Mouse (Mus musculus): ENCODE data around the gene Ankrd42. TPM values are rescaled to one million over a fixed set of nuclear protein-coding genes. Genes with fewer than 3 reads are reported as not detected.

Gene Ankrd42
- polyA plus RNA-seq, 1 experiment from 2014 or later = 12.9 TPM

DNA sequence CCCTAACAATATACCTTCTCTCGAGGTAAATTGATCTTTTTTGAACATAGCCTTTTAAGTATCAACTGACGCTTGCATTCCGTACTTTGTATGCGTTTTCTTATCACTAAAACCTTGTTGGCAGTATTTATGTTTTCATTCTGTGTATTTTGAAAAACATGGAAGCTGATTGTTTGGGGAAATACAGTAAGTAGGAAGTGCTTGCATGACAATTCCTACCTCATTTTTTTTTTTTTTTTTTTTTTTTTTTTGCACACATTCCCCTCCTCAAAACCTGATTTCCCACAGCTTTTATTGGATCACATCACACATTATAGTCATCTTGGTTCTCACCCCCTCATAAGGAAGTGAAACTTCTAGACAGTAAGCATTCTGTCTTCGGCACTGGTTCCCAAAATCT, 1.1 kb upstream of the Ankrd42 start:
- Histone ChIP-seq H3K36me3 (peaks cover 9% of the 10 kb centered on the region; the same call in 1 of the 2 replicates), H3K27ac (replicated peaks) (no peak overlapping the region), H3K27me3 (no peaks in the 10 kb centered on the region), H3K4me3 (replicated peaks) (peak overlapping the region; percentile 91), H3K4me2 (replicated peaks) (peak overlapping the region; percentile 92), H3K9me3 (replicated peaks) (no peaks in the 10 kb centered on the region), H3K4me1 (peaks cover 15% of the 10 kb centered on the region), H3K9ac (no peak overlapping the region)
- 82% methylated on average over 5 of the region's 5 CpGs for WGBS
- ATAC-seq (ENCODE audit: insufficient number of reproducible peaks, low FRiP score, low TSS enrichment, low read depth) = no peak

DNA sequence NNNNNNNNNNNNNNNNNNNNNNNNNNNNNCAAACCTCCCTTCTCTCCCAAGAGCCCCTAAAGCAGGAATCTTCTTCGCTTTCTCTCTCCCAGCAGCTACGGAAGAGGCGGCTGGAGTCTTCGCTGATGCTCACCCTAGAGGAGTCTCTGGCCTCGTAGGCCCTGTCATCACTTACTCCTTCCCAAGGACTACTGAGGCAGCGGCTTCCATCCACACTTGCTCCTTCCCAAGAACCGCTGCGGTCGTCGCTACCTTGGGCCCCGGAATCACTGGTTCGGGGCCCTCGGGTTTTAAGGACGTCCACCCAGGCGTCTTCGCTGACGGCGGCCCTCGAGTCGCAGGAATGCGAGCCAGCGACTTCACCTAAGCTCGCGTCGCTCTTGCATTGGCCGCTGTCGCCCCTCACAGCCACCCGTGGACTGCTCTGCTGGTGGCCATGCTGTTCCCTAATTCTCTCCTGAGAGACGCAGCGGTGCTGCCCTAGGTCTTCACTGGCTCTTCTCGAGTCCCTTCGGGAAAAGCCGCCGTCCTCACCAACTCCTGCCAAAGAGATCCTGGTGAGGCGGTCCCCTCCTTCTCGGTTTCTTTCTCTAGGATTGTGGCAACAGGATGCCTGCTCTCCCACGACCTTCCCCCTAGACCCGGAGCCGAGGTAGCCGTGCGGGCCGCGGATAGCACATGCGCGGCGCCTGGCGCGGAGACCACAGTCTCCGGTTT, 489 bp downstream of the Ankrd42 start:
- Histone ChIP-seq H3K4me2 (replicated peaks) (peak overlapping the region; percentile 92), H3K4me3 (replicated peaks) (peak overlapping the region; percentile 91), H3K27me3 (no peaks in the 10 kb centered on the region), H3K27ac (replicated peaks) (peak overlapping the region; percentile 82), H3K36me3 (no peaks in the 10 kb centered on the region), H3K9ac (peak overlapping the region; percentile 88), H3K9me3 (replicated peaks) (no peaks in the 10 kb centered on the region), H3K4me1 (peaks cover 15% of the 10 kb centered on the region)
- 2% methylated on average over 49 of the region's 49 CpGs for WGBS
- ATAC-seq (ENCODE audit: insufficient number of reproducible peaks, low FRiP score, low TSS enrichment, low read depth) = peak; percentile 66

DNA sequence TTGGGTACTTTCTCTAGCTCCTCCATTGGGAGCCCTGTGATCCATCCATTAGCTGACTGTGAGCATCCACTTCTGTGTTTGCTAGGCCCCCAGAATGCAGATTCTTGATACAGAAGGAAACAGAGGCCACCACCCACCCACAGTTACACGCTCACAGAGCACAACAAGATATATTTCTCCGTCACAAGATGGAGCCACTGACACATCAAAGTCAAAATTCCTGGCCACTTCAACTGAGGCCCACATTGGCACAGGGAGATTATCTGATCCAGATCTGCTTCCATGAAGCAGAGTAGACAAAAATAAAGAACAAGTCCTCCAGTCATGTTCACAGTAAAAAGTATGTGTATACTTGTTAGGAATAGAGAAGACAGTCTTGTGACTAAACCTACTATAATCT, 6.8 kb downstream of the Ankrd42 start:
- Histone ChIP-seq H3K4me2 (replicated peaks) (no peak overlapping the region), H3K4me1 (no peaks in the 10 kb centered on the region), H3K9ac (no peak overlapping the region), H3K36me3 (no peaks in the 10 kb centered on the region), H3K9me3 (replicated peaks) (no peaks in the 10 kb centered on the region), H3K27me3 (no peaks in the 10 kb centered on the region), H3K27ac (replicated peaks) (no peak overlapping the region), H3K4me3 (replicated peaks) (no peak overlapping the region)
- no peak for ATAC-seq (ENCODE audit: insufficient number of reproducible peaks, low FRiP score, low TSS enrichment, low read depth)
- WGBS = 36% methylated on average over 2 of the region's 2 CpGs

DNA sequence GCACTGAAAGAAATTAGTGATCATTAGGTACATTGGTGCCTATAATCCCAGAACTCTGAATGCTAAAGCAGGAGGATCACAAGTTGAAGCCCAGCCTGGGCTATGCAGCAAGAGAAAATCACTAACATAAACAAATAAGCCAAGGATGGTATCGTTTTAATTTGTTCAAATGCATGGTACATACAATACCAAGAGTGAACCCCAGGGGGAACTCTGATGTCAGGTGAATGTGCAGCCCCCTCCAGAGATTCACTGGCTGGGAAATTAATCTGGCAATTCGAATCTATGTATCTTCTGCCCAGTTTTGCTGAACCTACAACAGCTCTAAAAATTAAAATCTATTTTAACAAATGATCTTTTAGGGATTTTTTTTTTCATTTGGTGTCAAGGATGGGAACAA, 12.5 kb downstream of the Ankrd42 start:
- no peak for ATAC-seq (ENCODE audit: insufficient number of reproducible peaks, low FRiP score, low TSS enrichment, low read depth)
- 50% methylated on average over 2 of the region's 2 CpGs for WGBS
- H3K9ac ChIP-seq = no peak overlapping the region
- no peak overlapping the region for H3K4me2 ChIP-seq (replicated peaks)
- no peaks in the 10 kb centered on the region for H3K4me1 ChIP-seq
- H3K27ac ChIP-seq (replicated peaks) = no peak overlapping the region
- no peaks in the 10 kb centered on the region for H3K9me3 ChIP-seq (replicated peaks)
- H3K4me3 ChIP-seq (replicated peaks) = no peak overlapping the region
- no peaks in the 10 kb centered on the region for H3K36me3 ChIP-seq
- H3K27me3 ChIP-seq = no peaks in the 10 kb centered on the region

DNA sequence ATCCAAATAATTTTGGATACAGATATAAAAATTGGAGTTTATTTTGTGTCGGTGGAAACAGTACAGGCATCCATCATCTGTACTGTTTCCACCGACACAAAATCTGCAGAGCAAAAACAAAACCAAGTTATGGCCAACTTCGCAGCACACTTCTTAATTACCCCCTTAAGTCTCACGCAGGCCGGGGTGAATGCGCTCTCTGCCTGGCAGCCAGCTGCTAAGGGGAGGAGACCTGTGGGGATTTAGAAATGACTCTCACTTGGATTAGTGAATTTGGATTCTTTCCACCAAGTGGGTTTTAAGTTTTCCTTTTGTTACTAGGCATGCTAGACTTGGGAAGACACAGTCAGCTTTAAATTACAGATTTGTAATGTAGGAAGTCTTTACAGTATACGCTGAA, 26.1 kb downstream of the Ankrd42 start:
- H3K4me3 ChIP-seq (replicated peaks) = no peak overlapping the region
- no peaks in the 10 kb centered on the region for H3K27me3 ChIP-seq
- H3K4me2 ChIP-seq (replicated peaks) = no peak overlapping the region
- no peak for ATAC-seq (ENCODE audit: insufficient number of reproducible peaks, low FRiP score, low TSS enrichment, low read depth)
- 0 out of 2 replicates have a peak, but pooled peaks cover 3% of the 10 kb centered on the region for H3K36me3 ChIP-seq
- H3K9ac ChIP-seq = no peak overlapping the region
- H3K27ac ChIP-seq (replicated peaks) = no peak overlapping the region
- no peaks in the 10 kb centered on the region for H3K4me1 ChIP-seq
- 48% methylated on average over 7 of the region's 7 CpGs for WGBS
- H3K9me3 ChIP-seq (replicated peaks) = no peaks in the 10 kb centered on the region

DNA sequence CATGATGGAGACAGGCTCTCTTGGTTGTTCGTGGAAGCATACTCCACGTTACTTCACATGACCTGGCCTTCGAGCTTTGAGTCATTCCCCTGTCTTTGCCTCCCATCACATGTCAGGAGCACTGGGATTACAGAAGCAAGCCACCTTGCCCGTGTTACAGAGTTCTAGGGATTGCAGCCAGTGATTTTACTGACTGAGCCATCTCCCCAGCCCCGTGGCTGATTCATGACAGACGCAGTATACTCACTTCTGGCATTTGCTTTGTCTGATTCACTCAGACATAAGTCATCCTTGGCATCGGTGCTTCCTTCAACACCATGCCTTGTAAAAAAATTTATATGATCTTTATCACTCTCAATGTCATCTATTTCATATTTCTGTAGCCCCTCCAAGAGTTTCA, 32.0 kb downstream of the Ankrd42 start:
- no peaks in the 10 kb centered on the region for H3K27me3 ChIP-seq

DNA sequence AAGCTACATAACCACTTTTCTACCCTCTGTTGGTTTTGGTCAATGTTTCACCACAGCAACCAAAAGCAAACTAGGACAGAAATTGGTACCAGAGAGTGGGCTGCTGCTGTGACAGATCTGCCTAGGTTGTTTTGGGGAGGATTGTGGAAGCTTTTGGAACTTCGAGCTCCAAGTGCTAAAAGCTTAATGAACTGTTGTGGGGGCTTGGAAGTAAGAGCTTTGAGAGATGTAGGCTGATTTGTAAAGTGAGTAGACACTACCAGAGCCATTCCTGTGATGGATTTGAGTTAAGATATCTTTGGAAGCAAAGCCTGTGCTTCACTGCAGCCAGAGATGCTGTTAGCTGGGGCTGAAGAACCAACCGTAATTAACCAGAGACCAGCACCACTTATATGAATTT, 46.1 kb downstream of the Ankrd42 start:
- no peak for ATAC-seq (ENCODE audit: insufficient number of reproducible peaks, low FRiP score, low TSS enrichment, low read depth)

More for the DNA sequence above, 32.0 kb downstream of the Ankrd42 start:
- no peak overlapping the region for H3K4me3 ChIP-seq (replicated peaks)
- no peak overlapping the region for H3K27ac ChIP-seq (replicated peaks)
- no peaks in the 10 kb centered on the region for H3K4me1 ChIP-seq
- peaks cover 11% of the 10 kb centered on the region; the same call in 1 of the 2 replicates for H3K36me3 ChIP-seq
- no peak for ATAC-seq (ENCODE audit: insufficient number of reproducible peaks, low FRiP score, low TSS enrichment, low read depth)
- no peak overlapping the region for H3K9ac ChIP-seq
- H3K4me2 ChIP-seq (replicated peaks) = no peak overlapping the region
- no peaks in the 10 kb centered on the region for H3K9me3 ChIP-seq (replicated peaks)
- 89% methylated on average over 7 of the region's 7 CpGs for WGBS

DNA sequence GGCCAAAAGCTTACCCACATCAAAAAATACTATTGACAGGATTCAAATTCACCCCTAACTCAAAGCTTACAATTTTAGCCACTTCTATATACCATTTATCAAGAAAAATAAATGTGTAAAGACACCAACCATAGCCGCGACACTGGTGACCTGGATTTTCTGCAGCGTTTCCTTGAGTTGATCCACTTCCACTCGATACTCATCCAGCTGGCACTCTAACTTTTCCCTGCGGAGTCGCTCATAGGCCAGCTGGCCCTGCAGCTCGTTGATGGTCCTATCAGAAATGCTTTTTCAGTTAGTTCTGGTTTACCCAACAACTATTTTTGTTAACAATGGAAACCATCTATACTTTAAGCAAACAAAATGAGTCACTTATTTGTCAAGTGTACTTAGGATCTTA, 47.0 kb downstream of the Ankrd42 start:
- H3K4me1 ChIP-seq = no peaks in the 10 kb centered on the region
- H3K27ac ChIP-seq (replicated peaks) = no peak overlapping the region
- H3K4me3 ChIP-seq (replicated peaks) = no peak overlapping the region
- H3K27me3 ChIP-seq = no peaks in the 10 kb centered on the region
- H3K9me3 ChIP-seq (replicated peaks) = no peaks in the 10 kb centered on the region
- no peak overlapping the region for H3K9ac ChIP-seq
- WGBS = 73% methylated on average over 7 of the region's 7 CpGs
- ATAC-seq (ENCODE audit: insufficient number of reproducible peaks, low FRiP score, low TSS enrichment, low read depth) = no peak
- no peaks in the 10 kb centered on the region for H3K36me3 ChIP-seq
- no peak overlapping the region for H3K4me2 ChIP-seq (replicated peaks)

More for the DNA sequence above, 46.1 kb downstream of the Ankrd42 start:
- no peaks in the 10 kb centered on the region for H3K27me3 ChIP-seq
- H3K9me3 ChIP-seq (replicated peaks) = no peaks in the 10 kb centered on the region
- no peaks in the 10 kb centered on the region for H3K36me3 ChIP-seq
- H3K9ac ChIP-seq = no peak overlapping the region
- no peak overlapping the region for H3K4me3 ChIP-seq (replicated peaks)
- H3K4me2 ChIP-seq (replicated peaks) = no peak overlapping the region
- H3K27ac ChIP-seq (replicated peaks) = no peak overlapping the region
- WGBS = 78% methylated on average over 2 of the region's 2 CpGs
- no peaks in the 10 kb centered on the region for H3K4me1 ChIP-seq

DNA sequence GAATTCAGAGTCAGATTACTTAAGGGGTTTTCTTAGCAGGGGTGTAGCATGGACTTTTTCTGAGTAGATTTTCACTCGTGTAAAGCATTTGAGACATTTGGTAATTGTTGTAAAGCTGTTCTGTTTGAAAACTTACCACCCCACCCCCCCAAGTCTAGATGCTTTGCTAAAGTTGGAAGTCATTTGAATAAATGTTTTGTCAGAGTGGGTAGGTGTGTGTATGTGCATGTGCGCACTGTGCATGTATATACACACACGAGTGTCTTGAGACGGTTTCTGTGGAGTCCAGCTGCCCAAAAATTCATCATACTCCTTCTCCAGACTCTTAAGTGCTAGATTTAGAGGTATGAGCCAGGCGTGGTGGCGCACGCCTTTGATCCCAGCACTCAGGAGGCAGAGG, 53.4 kb downstream of the Ankrd42 start:
- Histone ChIP-seq H3K27me3 (no peaks in the 10 kb centered on the region), H3K36me3 (peaks cover 21% of the 10 kb centered on the region), H3K4me1 (no peaks in the 10 kb centered on the region), H3K4me3 (replicated peaks) (no peak overlapping the region), H3K9me3 (replicated peaks) (no peaks in the 10 kb centered on the region), H3K4me2 (replicated peaks) (no peak overlapping the region), H3K9ac (no peak overlapping the region), H3K27ac (replicated peaks) (no peak overlapping the region)
- WGBS = 87% methylated on average over 7 of the region's 7 CpGs
- ATAC-seq (ENCODE audit: insufficient number of reproducible peaks, low FRiP score, low TSS enrichment, low read depth) = no peak

DNA sequence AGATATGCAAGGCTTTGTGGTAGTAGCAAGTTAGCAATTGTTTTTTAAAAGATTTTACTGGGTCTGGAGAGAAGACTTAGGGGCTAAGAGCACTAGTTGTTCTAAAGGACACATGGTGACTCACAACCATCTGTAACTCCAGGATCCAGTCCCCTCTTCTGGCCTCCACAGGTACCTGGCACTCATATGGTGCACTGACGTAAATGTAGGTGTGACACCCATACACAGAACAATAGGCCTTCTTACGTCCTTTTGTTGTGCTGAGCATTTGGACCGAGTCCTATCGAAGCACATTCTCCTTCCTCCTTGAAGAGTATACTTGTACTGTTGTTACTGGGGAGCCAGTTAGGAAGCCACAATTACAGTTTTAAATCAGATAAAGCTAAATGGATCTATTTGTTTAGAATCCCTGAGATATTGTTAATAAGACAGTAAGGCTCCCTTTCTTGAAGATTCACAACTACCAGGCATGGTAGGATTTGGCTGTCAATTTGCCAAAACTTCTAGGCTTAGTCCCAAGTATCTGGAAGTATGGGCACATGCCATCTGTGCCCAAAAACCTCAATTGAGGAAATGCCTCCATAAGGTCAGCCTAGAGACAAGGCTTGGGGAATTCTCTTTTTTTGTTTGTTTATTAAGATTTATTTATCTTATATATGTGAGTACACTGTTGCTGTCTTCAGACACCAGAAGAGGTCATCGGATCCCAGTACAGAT, 56.3 kb downstream of the Ankrd42 start:
- peaks cover 31% of the 10 kb centered on the region for H3K36me3 ChIP-seq
- ATAC-seq (ENCODE audit: insufficient number of reproducible peaks, low FRiP score, low TSS enrichment, low read depth) = no peak
- H3K4me1 ChIP-seq = no peaks in the 10 kb centered on the region
- WGBS = 91% methylated on average over 5 of the region's 5 CpGs
- H3K4me3 ChIP-seq (replicated peaks) = no peak overlapping the region
- H3K4me2 ChIP-seq (replicated peaks) = no peak overlapping the region
- no peak overlapping the region for H3K9ac ChIP-seq
- no peaks in the 10 kb centered on the region for H3K27me3 ChIP-seq
- no peak overlapping the region for H3K27ac ChIP-seq (replicated peaks)
- no peaks in the 10 kb centered on the region for H3K9me3 ChIP-seq (replicated peaks)

DNA sequence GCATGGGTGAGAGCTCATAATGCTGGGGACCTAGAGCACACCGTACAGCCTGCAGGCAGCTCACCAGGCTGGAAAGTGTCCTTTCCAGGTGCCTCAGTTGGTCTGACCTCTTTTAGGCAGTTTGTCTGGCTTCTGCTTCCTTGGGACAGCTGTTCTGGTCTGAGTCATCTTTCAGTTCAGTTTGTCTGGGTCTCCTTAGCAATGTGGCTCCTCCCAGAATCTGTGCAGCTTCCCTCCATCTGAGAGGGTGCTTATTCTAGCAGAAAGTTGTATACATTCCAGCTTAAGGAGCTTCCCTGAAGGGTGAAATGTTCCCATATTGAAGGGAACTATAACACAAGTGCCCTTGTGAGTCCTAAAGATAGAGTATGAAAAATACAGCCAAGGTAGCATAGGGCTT, 70.2 kb downstream of the Ankrd42 start:
- H3K4me2 ChIP-seq (replicated peaks) = no peak overlapping the region

More for the DNA sequence above, 70.2 kb downstream of the Ankrd42 start:
- no peaks in the 10 kb centered on the region for H3K27me3 ChIP-seq
- H3K4me3 ChIP-seq (replicated peaks) = no peak overlapping the region
- H3K4me1 ChIP-seq = 0 out of 2 replicates have a peak, but pooled peaks cover 5% of the 10 kb centered on the region
- no peaks in the 10 kb centered on the region for H3K9me3 ChIP-seq (replicated peaks)
- no peak overlapping the region for H3K9ac ChIP-seq
- WGBS = 96% methylated on average over 1 of the region's 1 CpGs
- ATAC-seq (ENCODE audit: insufficient number of reproducible peaks, low FRiP score, low TSS enrichment, low read depth) = no peak
- H3K27ac ChIP-seq (replicated peaks) = no peak overlapping the region
- H3K36me3 ChIP-seq = peaks cover 17% of the 10 kb centered on the region

Measured in embryonic facial prominence, embryonic 15.5 days (tissue).